Mouse (Mus musculus): ENCODE data around the gene Pter. TPM values are rescaled to one million over a fixed set of nuclear protein-coding genes. Genes with fewer than 3 reads are reported as not detected.

The Pter gene
- total RNA-seq, 1 experiment: 3.9 TPM

DNA sequence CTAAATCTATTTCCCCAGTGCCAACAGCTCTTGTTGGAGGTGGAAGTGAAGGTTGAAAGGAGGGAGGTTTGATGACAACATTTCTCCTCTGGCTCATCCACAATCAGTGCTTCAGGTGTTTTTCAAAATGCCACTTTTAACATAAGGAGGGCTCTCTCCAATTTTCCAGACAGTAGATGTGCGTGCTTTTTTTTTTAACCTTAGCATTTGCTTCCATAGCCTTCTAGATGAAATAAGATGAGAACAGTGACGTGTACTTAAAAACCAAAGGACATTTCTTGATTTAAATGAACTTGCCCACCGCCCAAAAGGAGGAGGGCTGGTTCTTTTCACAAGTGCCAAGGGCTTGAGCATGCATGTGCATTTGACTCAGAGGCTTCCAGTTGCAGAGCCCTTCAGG is 88.1 kb downstream of the Pter start:
- DNase-seq (ENCODE audit: low read depth, low spot score): no peak
- TF ChIP-seq ZNF384 (IDR thresholded peaks at IDR 0.05; ENCODE audit: low read depth, low read length) (no peak), ZC3H11A (IDR thresholded peaks at IDR 0.05; ENCODE audit: borderline replicate concordance, low read depth, low read length) (no peak), MAFK (IDR thresholded peaks at IDR 0.05; ENCODE audit: insufficient read depth, low read depth, low read length) (no peak), HCFC1 (IDR thresholded peaks at IDR 0.05; ENCODE audit: borderline replicate concordance, insufficient read depth, low read length) (no peak), CHD2 (IDR thresholded peaks at IDR 0.05; ENCODE audit: low read depth, low read length) (no peak)
- Histone ChIP-seq H3K4me1 (ENCODE audit: control insufficient read depth in 2 of 2, insufficient read depth in 2 of 2, low read length in 2 of 2, poor library complexity in 1 of 2) (peaks cover 0 to 3% of the 10 kb centered on the region in 2 experiments; a peak in 1 of 4 replicates), H3K9me3 (ENCODE audit: control insufficient read depth, insufficient read depth, low read depth, low read length) (no peaks in the 10 kb centered on the region), H3K36me3 (ENCODE audit: control insufficient read depth, insufficient read depth, low read length, poor library complexity, severe bottlenecking) (no peaks in the 10 kb centered on the region), H3K27ac (ENCODE audit: insufficient read depth, low read depth, low read length, poor library complexity, severe bottlenecking) (no peak overlapping the region), H3K9ac (ENCODE audit: insufficient read depth, low read depth, low read length, poor library complexity, severe bottlenecking) (no peak overlapping the region), H3K4me3 (ENCODE audit: insufficient read depth in 1 of 2, low read depth in 1 of 2, low read length in 2 of 2, poor library complexity in 1 of 2, severe bottlenecking in 1 of 2) (no peak overlapping the region)
- in situ Hi-C loops (cut with MboI; ENCODE audit: low sequenced_read_pairs in 2 of 2, unreplicated experiment in 2 of 2): no loop called here

DNA sequence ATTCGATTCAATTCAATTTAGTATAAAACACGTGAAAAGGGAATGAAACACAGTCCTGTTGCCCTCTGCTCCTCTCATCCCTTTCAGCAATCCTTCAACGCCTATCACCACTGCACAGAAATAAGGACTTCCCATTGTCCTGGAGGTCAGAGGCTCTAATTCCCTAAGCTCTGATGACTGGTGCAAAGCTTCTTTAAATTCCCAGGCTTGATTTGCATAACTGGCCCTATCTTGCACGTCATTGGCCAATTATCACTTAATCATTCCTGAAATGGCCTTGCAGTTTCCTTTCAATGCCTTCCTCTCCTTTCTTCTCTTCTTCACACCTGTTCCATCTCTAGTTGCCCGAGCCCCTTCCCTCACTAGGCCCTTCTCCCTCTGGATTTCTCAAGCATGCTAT is 94.5 kb downstream of the Pter start:
- Histone ChIP-seq H3K9me3 (ENCODE audit: control insufficient read depth, insufficient read depth, low read depth, low read length) (no peaks in the 10 kb centered on the region), H3K36me3 (ENCODE audit: control insufficient read depth, insufficient read depth, low read length, poor library complexity, severe bottlenecking) (no peaks in the 10 kb centered on the region), H3K9ac (ENCODE audit: insufficient read depth, low read depth, low read length, poor library complexity, severe bottlenecking) (no peak overlapping the region), H3K4me1 (ENCODE audit: control insufficient read depth in 2 of 2, insufficient read depth in 2 of 2, low read length in 2 of 2, poor library complexity in 1 of 2) (no peaks in the 10 kb centered on the region), H3K4me3 (ENCODE audit: insufficient read depth in 1 of 2, low read depth in 1 of 2, low read length in 2 of 2, poor library complexity in 1 of 2, severe bottlenecking in 1 of 2) (no peak overlapping the region), H3K27ac (ENCODE audit: insufficient read depth, low read depth, low read length, poor library complexity, severe bottlenecking) (no peak overlapping the region)
- DNase-seq (ENCODE audit: low read depth, low spot score): no peak
- in situ Hi-C loops (cut with MboI; ENCODE audit: low sequenced_read_pairs in 2 of 2, unreplicated experiment in 2 of 2): no loop called here
- TF ChIP-seq MAFK (IDR thresholded peaks at IDR 0.05; ENCODE audit: insufficient read depth, low read depth, low read length): no peak
- no peak for TF ChIP-seq ZC3H11A (IDR thresholded peaks at IDR 0.05; ENCODE audit: borderline replicate concordance, low read depth, low read length)

DNA sequence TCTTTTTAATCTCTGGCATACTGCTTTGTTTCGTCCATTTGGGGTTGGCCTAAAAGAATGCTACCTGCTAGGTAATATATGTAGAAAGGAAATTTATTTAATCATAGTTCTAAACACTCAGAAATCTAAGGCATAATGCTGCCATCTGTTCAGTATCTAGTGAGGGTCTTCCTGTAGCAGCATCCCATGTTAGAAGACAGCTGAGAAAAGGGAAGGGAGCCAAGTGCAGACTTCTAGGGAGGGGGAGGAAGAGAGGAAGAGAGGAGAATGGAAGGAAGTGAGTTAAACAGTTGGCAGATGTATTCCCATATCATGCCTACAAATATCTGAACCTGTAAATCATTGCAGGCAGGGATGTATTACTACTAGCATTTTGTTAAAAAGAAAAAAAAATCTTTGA is 95.0 kb downstream of the Pter start:
- no peak for TF ChIP-seq HCFC1 (IDR thresholded peaks at IDR 0.05; ENCODE audit: borderline replicate concordance, insufficient read depth, low read length)
- TF ChIP-seq ZC3H11A (IDR thresholded peaks at IDR 0.05; ENCODE audit: borderline replicate concordance, low read depth, low read length): no peak
- TF ChIP-seq MAFK (IDR thresholded peaks at IDR 0.05; ENCODE audit: insufficient read depth, low read depth, low read length): no peak
- TF ChIP-seq CHD2 (IDR thresholded peaks at IDR 0.05; ENCODE audit: low read depth, low read length): no peak
- no peak for TF ChIP-seq ZNF384 (IDR thresholded peaks at IDR 0.05; ENCODE audit: low read depth, low read length)
- no peak overlapping the region for H3K4me3 ChIP-seq (ENCODE audit: insufficient read depth in 1 of 2, low read depth in 1 of 2, low read length in 2 of 2, poor library complexity in 1 of 2, severe bottlenecking in 1 of 2)
- H3K36me3 ChIP-seq (ENCODE audit: control insufficient read depth, insufficient read depth, low read length, poor library complexity, severe bottlenecking): no peaks in the 10 kb centered on the region

DNA sequence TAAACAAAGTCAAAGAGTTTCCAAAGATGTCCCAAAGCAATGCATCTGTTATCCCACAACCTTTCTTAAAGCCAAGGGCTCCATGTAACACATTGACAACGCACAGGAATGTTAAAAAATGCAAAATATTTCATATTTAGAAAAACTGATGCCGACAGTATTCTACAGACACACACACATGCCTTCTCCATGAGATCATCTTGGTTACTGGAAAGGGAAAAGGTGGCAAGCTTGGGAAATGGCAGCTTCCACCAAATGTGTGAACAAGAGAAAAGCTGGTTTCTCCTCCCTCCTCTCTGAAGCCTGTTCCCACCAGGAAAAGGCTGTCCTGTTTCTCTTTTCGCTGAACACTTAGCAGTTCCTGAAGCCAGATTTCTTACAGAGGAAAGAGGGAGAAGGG is 114.9 kb downstream of the Pter start:
- no peak for DNase-seq (ENCODE audit: low read depth, low spot score)
- in situ Hi-C loops (cut with MboI; ENCODE audit: low sequenced_read_pairs in 2 of 2, unreplicated experiment in 2 of 2): no loop called here
- no peak overlapping the region for H3K9ac ChIP-seq (ENCODE audit: insufficient read depth, low read depth, low read length, poor library complexity, severe bottlenecking)
- H3K36me3 ChIP-seq (ENCODE audit: control insufficient read depth, insufficient read depth, low read length, poor library complexity, severe bottlenecking): no peaks in the 10 kb centered on the region
- H3K4me3 ChIP-seq (ENCODE audit: insufficient read depth in 1 of 2, low read depth in 1 of 2, low read length in 2 of 2, poor library complexity in 1 of 2, severe bottlenecking in 1 of 2): no peak overlapping the region
- TF ChIP-seq HCFC1 (IDR thresholded peaks at IDR 0.05; ENCODE audit: borderline replicate concordance, insufficient read depth, low read length) (no peak), ZNF384 (IDR thresholded peaks at IDR 0.05; ENCODE audit: low read depth, low read length) (no peak), CHD2 (IDR thresholded peaks at IDR 0.05; ENCODE audit: low read depth, low read length) (no peak), MAFK (IDR thresholded peaks at IDR 0.05; ENCODE audit: insufficient read depth, low read depth, low read length) (no peak), ZC3H11A (IDR thresholded peaks at IDR 0.05; ENCODE audit: borderline replicate concordance, low read depth, low read length) (no peak)
- H3K9me3 ChIP-seq (ENCODE audit: control insufficient read depth, insufficient read depth, low read depth, low read length): no peaks in the 10 kb centered on the region
- H3K27ac ChIP-seq (ENCODE audit: insufficient read depth, low read depth, low read length, poor library complexity, severe bottlenecking): no peak overlapping the region
- H3K4me1 ChIP-seq (ENCODE audit: control insufficient read depth in 2 of 2, insufficient read depth in 2 of 2, low read length in 2 of 2, poor library complexity in 1 of 2): no peaks in the 10 kb centered on the region

More for the DNA sequence above, 95.0 kb downstream of the Pter start:
- in situ Hi-C loops (cut with MboI; ENCODE audit: low sequenced_read_pairs in 2 of 2, unreplicated experiment in 2 of 2): no loop called here
- no peaks in the 10 kb centered on the region for H3K4me1 ChIP-seq (ENCODE audit: control insufficient read depth in 2 of 2, insufficient read depth in 2 of 2, low read length in 2 of 2, poor library complexity in 1 of 2)
- no peak overlapping the region for H3K9ac ChIP-seq (ENCODE audit: insufficient read depth, low read depth, low read length, poor library complexity, severe bottlenecking)
- H3K9me3 ChIP-seq (ENCODE audit: control insufficient read depth, insufficient read depth, low read depth, low read length): no peaks in the 10 kb centered on the region
- no peak for DNase-seq (ENCODE audit: low read depth, low spot score)
- H3K27ac ChIP-seq (ENCODE audit: insufficient read depth, low read depth, low read length, poor library complexity, severe bottlenecking): no peak overlapping the region

DNA sequence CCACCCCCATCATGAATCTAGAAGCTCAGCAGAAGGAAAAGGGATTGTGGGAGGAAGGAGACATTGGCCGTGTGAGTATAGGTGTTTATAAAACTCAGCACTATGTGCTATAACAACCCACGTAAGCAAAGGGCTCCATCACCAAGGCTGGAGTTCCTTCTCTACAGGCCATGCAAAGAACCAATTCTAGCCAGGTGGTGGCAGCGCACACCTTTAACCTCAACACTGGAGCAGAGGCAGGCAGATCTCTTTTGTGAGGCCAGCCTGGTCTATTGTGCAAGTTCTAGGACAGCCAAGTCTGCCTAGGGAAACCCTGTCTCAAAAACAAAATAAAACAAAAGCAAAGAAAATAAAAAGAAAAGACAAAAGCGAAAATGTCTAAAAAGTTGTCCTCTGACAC is 115.9 kb downstream of the Pter start:
- Histone ChIP-seq H3K9me3 (ENCODE audit: control insufficient read depth, insufficient read depth, low read depth, low read length) (no peaks in the 10 kb centered on the region), H3K9ac (ENCODE audit: insufficient read depth, low read depth, low read length, poor library complexity, severe bottlenecking) (no peak overlapping the region), H3K4me1 (ENCODE audit: control insufficient read depth in 2 of 2, insufficient read depth in 2 of 2, low read length in 2 of 2, poor library complexity in 1 of 2) (no peaks in the 10 kb centered on the region), H3K4me3 (ENCODE audit: insufficient read depth in 1 of 2, low read depth in 1 of 2, low read length in 2 of 2, poor library complexity in 1 of 2, severe bottlenecking in 1 of 2) (no peak overlapping the region), H3K36me3 (ENCODE audit: control insufficient read depth, insufficient read depth, low read length, poor library complexity, severe bottlenecking) (no peaks in the 10 kb centered on the region), H3K27ac (ENCODE audit: insufficient read depth, low read depth, low read length, poor library complexity, severe bottlenecking) (no peak overlapping the region)
- in situ Hi-C loops (cut with MboI; ENCODE audit: low sequenced_read_pairs in 2 of 2, unreplicated experiment in 2 of 2): no loop called here
- no peak for TF ChIP-seq ZNF384 (IDR thresholded peaks at IDR 0.05; ENCODE audit: low read depth, low read length)
- TF ChIP-seq CHD2 (IDR thresholded peaks at IDR 0.05; ENCODE audit: low read depth, low read length): no peak
- TF ChIP-seq HCFC1 (IDR thresholded peaks at IDR 0.05; ENCODE audit: borderline replicate concordance, insufficient read depth, low read length): no peak
- no peak for DNase-seq (ENCODE audit: low read depth, low spot score)
